Mouse (Mus musculus): ENCODE data around the gene Bcr. TPM values are rescaled to one million over a fixed set of nuclear protein-coding genes. Genes with fewer than 3 reads are reported as not detected.

Gene Bcr
- total and polyA plus RNA-seq, 3 experiments, result 7.3 to 10.0 (median 9.9) TPM

DNA sequence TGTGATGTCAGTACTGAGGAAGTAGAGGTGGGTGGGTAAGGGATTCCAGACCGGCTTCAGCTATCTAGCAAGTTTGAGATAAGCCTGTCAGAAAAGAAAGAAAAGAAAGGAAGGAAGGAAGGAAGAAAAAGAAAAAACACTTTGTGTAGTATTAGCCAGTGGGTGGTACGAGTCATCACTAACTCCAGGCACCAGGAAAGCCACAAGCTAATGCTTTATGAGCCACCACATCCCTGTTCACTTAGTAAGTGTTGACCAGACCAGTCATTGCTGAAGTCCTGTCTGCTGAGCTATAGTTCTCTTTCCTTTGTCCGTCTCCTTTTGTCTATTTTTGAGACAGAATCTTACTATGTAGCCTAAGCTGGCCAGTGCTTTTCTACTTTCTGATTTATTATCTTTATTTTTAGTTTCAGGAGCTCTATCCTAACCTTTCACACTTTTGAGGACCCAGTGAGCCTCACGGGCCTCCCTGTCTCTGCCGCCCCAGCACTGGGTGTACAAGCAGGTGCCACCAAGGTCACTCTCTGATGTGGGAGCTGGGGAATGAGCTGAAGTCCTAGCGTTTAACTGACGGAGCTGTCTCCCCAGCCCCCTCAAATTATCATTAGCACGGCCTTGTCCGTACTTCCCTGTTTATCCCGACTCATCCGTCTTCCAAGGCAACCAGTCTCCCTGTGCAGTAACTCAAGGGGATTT lies 10.0 kb downstream of the Bcr start:
- Histone ChIP-seq H3K79me2 (replicated peaks; ENCODE audit: control insufficient read depth, insufficient read depth, low read length) (peaks cover 6% of the 10 kb centered on the region), H3K27ac (no peak overlapping the region), H3K4me1 (ENCODE audit: control insufficient read depth, insufficient read depth, low read length) (peaks cover 3% of the 10 kb centered on the region), H3K9ac (ENCODE audit: low read depth, low read length) (no peak overlapping the region), H3K36me3 (ENCODE audit: control insufficient read depth, insufficient read depth, low read length) (peaks cover 2% of the 10 kb centered on the region), H3K27me3 (ENCODE audit: control insufficient read depth, insufficient read depth, low read length) (0 out of 2 replicates have a peak, but pooled peaks cover 1% of the 10 kb centered on the region), H3K4me3 (no peak overlapping the region)
- WGBS, result 64% methylated on average over 11 of the region's 11 CpGs
- DNase-seq, result no peak
- no peak for TF ChIP-seq EP300 (IDR thresholded peaks at IDR 0.05; ENCODE audit: insufficient read depth, low read depth, low read length)
- TF ChIP-seq CTCF (IDR thresholded peaks at IDR 0.05), result no peak
- TF ChIP-seq POLR2A (IDR thresholded peaks at IDR 0.05; ENCODE audit: insufficient read depth, low read depth, low read length), result no peak
- intact Hi-C loops (cut with DNase I), result no loop called here

DNA sequence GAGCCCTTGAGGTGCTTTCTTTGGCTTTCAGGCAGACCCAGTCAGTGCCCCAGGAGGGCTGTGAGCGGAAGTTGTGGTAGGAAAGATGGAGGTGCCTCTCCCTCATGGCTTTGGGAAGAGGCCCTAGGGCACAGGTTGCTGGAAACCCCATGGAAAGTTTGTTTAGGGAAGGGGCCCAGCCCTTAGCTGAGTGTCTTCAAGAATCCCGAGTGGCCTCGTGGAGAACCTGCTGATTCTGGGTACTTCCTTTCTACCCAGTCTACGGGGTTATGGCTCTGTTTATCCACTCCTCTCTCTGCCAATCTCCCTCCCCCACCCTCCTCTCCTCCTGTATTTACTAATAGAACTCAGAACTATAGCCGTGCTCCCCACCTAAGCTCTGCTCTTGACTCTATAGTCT lies 15.3 kb downstream of the Bcr start:
- Histone ChIP-seq H3K9ac (ENCODE audit: low read depth, low read length) (no peak overlapping the region), H3K36me3 (ENCODE audit: control insufficient read depth, insufficient read depth, low read length) (no peaks in the 10 kb centered on the region), H3K4me3 (no peak overlapping the region), H3K79me2 (replicated peaks; ENCODE audit: control insufficient read depth, insufficient read depth, low read length) (peaks cover 5% of the 10 kb centered on the region), H3K4me1 (ENCODE audit: control insufficient read depth, insufficient read depth, low read length) (peaks cover 2% of the 10 kb centered on the region), H3K27me3 (ENCODE audit: control insufficient read depth, insufficient read depth, low read length) (peaks cover 1% of the 10 kb centered on the region; the same call in 1 of the 2 replicates), H3K27ac (no peak overlapping the region)
- no peak for DNase-seq
- 82% methylated on average over 5 of the region's 5 CpGs for WGBS
- no peak for TF ChIP-seq CTCF (IDR thresholded peaks at IDR 0.05)
- TF ChIP-seq EP300 (IDR thresholded peaks at IDR 0.05; ENCODE audit: insufficient read depth, low read depth, low read length), result no peak
- TF ChIP-seq POLR2A (IDR thresholded peaks at IDR 0.05; ENCODE audit: insufficient read depth, low read depth, low read length), result no peak
- intact Hi-C loops (cut with DNase I), result no loop called here

DNA sequence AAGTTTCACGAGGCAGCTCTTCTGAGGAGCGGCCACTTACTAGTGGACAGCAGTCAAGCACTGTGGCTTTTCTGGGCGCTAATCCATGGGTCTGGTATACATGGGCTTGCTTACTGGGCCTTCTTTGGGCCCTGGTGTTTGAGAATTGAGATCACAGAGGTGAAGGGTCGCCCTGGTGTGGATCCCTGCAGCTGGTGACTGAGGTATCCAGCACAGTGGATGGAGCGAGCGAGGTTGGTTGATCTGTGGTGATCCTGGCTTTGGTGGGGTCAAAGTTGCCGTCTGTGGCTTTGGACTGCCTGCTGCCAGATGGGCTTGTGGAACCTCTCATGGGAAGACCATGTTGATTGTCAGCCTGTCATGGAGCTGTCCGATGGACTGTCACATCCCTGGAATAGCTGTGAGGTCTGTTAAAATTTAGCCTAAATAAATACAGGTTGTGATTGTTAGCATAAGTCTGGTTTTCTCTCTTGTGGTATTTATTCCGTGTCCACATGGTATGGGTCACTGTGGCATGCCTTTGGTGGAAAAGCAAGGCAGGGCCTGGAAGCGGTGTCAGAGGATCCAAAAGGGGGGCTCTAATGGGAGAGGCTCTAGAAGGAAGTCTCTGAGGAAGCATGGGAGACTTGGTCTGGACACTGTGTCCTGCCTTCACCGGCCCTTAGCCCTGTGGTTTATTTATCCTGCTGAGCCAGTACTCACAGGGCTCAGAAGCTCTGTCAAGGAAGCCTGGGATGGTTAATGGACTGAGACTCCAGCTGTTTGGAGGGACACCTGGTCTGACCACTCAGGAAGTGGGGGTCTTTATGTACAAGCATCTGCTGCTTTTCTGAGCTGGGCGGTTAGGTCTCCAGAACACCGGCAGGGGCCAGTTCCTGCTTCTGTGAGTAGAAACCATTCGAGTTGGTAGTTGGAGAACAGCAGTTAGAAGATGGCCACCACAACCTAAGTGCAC lies 18.1 kb downstream of the Bcr start:
- no peak overlapping the region for H3K9ac ChIP-seq (ENCODE audit: low read depth, low read length)
- intact Hi-C loops (cut with DNase I), result no loop called here
- H3K36me3 ChIP-seq (ENCODE audit: control insufficient read depth, insufficient read depth, low read length), result no peaks in the 10 kb centered on the region
- H3K4me1 ChIP-seq (ENCODE audit: control insufficient read depth, insufficient read depth, low read length), result peaks cover 2% of the 10 kb centered on the region
- no peak for DNase-seq
- peaks cover 1% of the 10 kb centered on the region; the same call in 1 of the 2 replicates for H3K79me2 ChIP-seq (replicated peaks; ENCODE audit: control insufficient read depth, insufficient read depth, low read length)
- no peaks in the 10 kb centered on the region; the same call in 1 of the 2 replicates for H3K27me3 ChIP-seq (ENCODE audit: control insufficient read depth, insufficient read depth, low read length)
- H3K4me3 ChIP-seq, result no peak overlapping the region
- no peak overlapping the region for H3K27ac ChIP-seq
- 77% methylated on average over 14 of the region's 14 CpGs for WGBS
- TF ChIP-seq POLR2A (IDR thresholded peaks at IDR 0.05; ENCODE audit: insufficient read depth, low read depth, low read length), result no peak
- no peak for TF ChIP-seq CTCF (IDR thresholded peaks at IDR 0.05)
- no peak for TF ChIP-seq EP300 (IDR thresholded peaks at IDR 0.05; ENCODE audit: insufficient read depth, low read depth, low read length)

GRCm38 (mm10) chr10:75085330-75085729 lies 24.9 kb downstream of the Bcr start:
- Histone ChIP-seq H3K4me3 (no peak overlapping the region), H3K36me3 (ENCODE audit: control insufficient read depth, insufficient read depth, low read length) (no peaks in the 10 kb centered on the region), H3K79me2 (replicated peaks; ENCODE audit: control insufficient read depth, insufficient read depth, low read length) (peaks cover 2% of the 10 kb centered on the region; the same call in 1 of the 2 replicates), H3K27me3 (ENCODE audit: control insufficient read depth, insufficient read depth, low read length) (no peaks in the 10 kb centered on the region), H3K4me1 (ENCODE audit: control insufficient read depth, insufficient read depth, low read length) (no peaks in the 10 kb centered on the region), H3K27ac (no peak overlapping the region), H3K9ac (ENCODE audit: low read depth, low read length) (no peak overlapping the region)
- intact Hi-C loops (cut with DNase I), result no loop called here
- DNase-seq, result no peak
- WGBS, result 78% methylated on average over 1 of the region's 1 CpGs
- TF ChIP-seq EP300 (IDR thresholded peaks at IDR 0.05; ENCODE audit: insufficient read depth, low read depth, low read length) (no peak), CTCF (IDR thresholded peaks at IDR 0.05) (no peak), POLR2A (IDR thresholded peaks at IDR 0.05; ENCODE audit: insufficient read depth, low read depth, low read length) (no peak)

GRCm38 (mm10) chr10:75088471-75088870 lies 28.1 kb downstream of the Bcr start:
- intact Hi-C loops (cut with DNase I), result no loop called here
- H3K27me3 ChIP-seq (ENCODE audit: control insufficient read depth, insufficient read depth, low read length), result no peaks in the 10 kb centered on the region
- peaks cover 7% of the 10 kb centered on the region for H3K4me1 ChIP-seq (ENCODE audit: control insufficient read depth, insufficient read depth, low read length)
- H3K79me2 ChIP-seq (replicated peaks; ENCODE audit: control insufficient read depth, insufficient read depth, low read length), result peaks cover 2% of the 10 kb centered on the region; the same call in 1 of the 2 replicates
- DNase-seq, result no peak
- H3K27ac ChIP-seq, result no peak overlapping the region
- no peak for TF ChIP-seq EP300 (IDR thresholded peaks at IDR 0.05; ENCODE audit: insufficient read depth, low read depth, low read length)
- no peak for TF ChIP-seq POLR2A (IDR thresholded peaks at IDR 0.05; ENCODE audit: insufficient read depth, low read depth, low read length)
- TF ChIP-seq CTCF (IDR thresholded peaks at IDR 0.05), result no peak
- 92% methylated on average over 4 of the region's 4 CpGs for WGBS
- no peaks in the 10 kb centered on the region for H3K36me3 ChIP-seq (ENCODE audit: control insufficient read depth, insufficient read depth, low read length)
- H3K4me3 ChIP-seq, result no peak overlapping the region
- no peak overlapping the region for H3K9ac ChIP-seq (ENCODE audit: low read depth, low read length)
